8 mouse cellular contexts compared by ENCODE assay signal in the genomic region with DNA sequence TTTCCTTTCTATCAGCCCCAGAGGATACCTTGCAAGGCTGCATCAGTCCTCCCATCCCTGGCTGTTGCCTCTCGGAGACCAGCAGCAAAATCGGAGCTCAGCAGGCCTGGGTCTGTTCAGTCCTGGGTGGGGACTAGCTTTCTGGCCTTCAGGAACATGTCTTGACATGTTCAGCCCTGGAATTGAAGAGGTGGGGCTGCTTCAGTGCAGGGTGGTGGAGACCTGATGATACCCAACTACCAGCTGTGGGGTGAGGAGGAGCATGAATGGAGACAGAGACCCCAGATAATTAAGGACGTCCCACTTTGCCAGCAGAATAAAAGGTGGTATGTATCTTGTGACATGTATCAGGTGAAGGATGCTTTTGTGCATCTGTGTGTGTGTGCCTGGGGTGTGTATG. TPM values are rescaled to one million over a fixed set of nuclear protein-coding genes. Genes with fewer than 3 reads are reported as not detected.
A peak's percentile ranks its signal among the peaks of the same experiment; 100 is the strongest.
DNase-seq lines count a peak whose midpoint lies in the region; ATAC-seq lines count a peak whose summit lies in the region.

TSS of gene Cdkn1a (plus strand) at position 201 of the 400 bp plus-strand sequence.

- H3K9ac ChIP-seq in forebrain, embryonic 16.5 days (replicated peaks; ENCODE audit: low read depth, low read length): no peak within 1 kb of the TSS
- no peak within 1 kb of the TSS for H3K9ac ChIP-seq in hindbrain, embryonic 12.5 days
- no peak within 1 kb of the TSS for H3K9ac ChIP-seq in midbrain, embryonic 11.5 days (ENCODE audit: low read length)

- no peak for ATAC-seq in forebrain, embryonic 16.5 days
- ATAC-seq in hindbrain, embryonic 12.5 days (ENCODE audit: low FRiP score): no peak
- ATAC-seq in midbrain, embryonic 11.5 days (ENCODE audit: low FRiP score): no peak
- no peak for ATAC-seq in cerebellum, adult (ENCODE audit: insufficient number of reproducible peaks, low FRiP score, low TSS enrichment)
- no peak for ATAC-seq in erythroblast, adult 5-6 weeks (replicated peaks; ENCODE audit: low FRiP score, poor library complexity, severe bottlenecking)

- no peak within 1 kb of the TSS for H3K27ac ChIP-seq in forebrain, embryonic 16.5 days (ENCODE audit: low read length)
- H3K27ac ChIP-seq in hindbrain, embryonic 12.5 days: no peak within 1 kb of the TSS
- no peak within 1 kb of the TSS for H3K27ac ChIP-seq in midbrain, embryonic 11.5 days (ENCODE audit: low read depth, low read length)

- 74% methylated on average over 3 of the region's 3 CpGs for WGBS in forebrain, embryonic 16.5 days
- WGBS in hindbrain, embryonic 12.5 days: 76% methylated on average over 3 of the region's 3 CpGs
- WGBS in midbrain, embryonic 11.5 days: 83% methylated on average over 3 of the region's 3 CpGs

- H3K36me3 ChIP-seq in forebrain, embryonic 16.5 days (ENCODE audit: control insufficient read depth, insufficient read depth): no peaks in the 10 kb centered on the region
- no peaks in the 10 kb centered on the region for H3K36me3 ChIP-seq in hindbrain, embryonic 12.5 days
- H3K36me3 ChIP-seq in midbrain, embryonic 11.5 days (ENCODE audit: control insufficient read depth, insufficient read depth, low read length): no peaks in the 10 kb centered on the region

- H3K4me1 ChIP-seq in forebrain, embryonic 16.5 days (replicated peaks; ENCODE audit: control insufficient read depth, insufficient read depth, low read length): peaks cover 23% of the 10 kb centered on the region
- H3K4me1 ChIP-seq in hindbrain, embryonic 12.5 days: peaks cover 19% of the 10 kb centered on the region
- peaks cover 15% of the 10 kb centered on the region for H3K4me1 ChIP-seq in midbrain, embryonic 11.5 days (ENCODE audit: control insufficient read depth, insufficient read depth, low read length)

- no peak within 1 kb of the TSS for H3K4me2 ChIP-seq in forebrain, embryonic 16.5 days (ENCODE audit: low read length)
- H3K4me2 ChIP-seq in hindbrain, embryonic 12.5 days (replicated peaks): no peak within 1 kb of the TSS
- no peak within 1 kb of the TSS for H3K4me2 ChIP-seq in midbrain, embryonic 11.5 days

- H3K27me3 ChIP-seq in forebrain, embryonic 16.5 days (replicated peaks; ENCODE audit: control insufficient read depth, insufficient read depth, low read length): peaks cover 5% of the 10 kb centered on the region; the same call in 1 of the 2 replicates
- H3K27me3 ChIP-seq in hindbrain, embryonic 12.5 days: peaks cover 33% of the 10 kb centered on the region
- peaks cover 25% of the 10 kb centered on the region for H3K27me3 ChIP-seq in midbrain, embryonic 11.5 days (ENCODE audit: control insufficient read depth, insufficient read depth, low read length)

- no peak for DNase-seq in layer of hippocampus, postnatal 14 days (ENCODE audit: low spot score in 2 of 2)
- no peak for DNase-seq in layer of hippocampus, adult 8-10 months (ENCODE audit: low spot score in 2 of 2)
- peak; percentile 65 for DNase-seq in R1 (ENCODE audit: low read depth, low spot score)
- peak; percentile 69 for DNase-seq in midbrain, embryonic 11.5 days (ENCODE audit: low spot score, missing footprints)

- H3K4me3 ChIP-seq in forebrain, embryonic 16.5 days (replicated peaks; ENCODE audit: low read length): no peak within 1 kb of the TSS
- H3K4me3 ChIP-seq in hindbrain, embryonic 12.5 days: no peak within 1 kb of the TSS
- H3K4me3 ChIP-seq in midbrain, embryonic 11.5 days (ENCODE audit: low read depth, low read length): no peak within 1 kb of the TSS

- H3K9me3 ChIP-seq in forebrain, embryonic 16.5 days (ENCODE audit: control insufficient read depth, low read length): no peaks in the 10 kb centered on the region
- no peaks in the 10 kb centered on the region for H3K9me3 ChIP-seq in hindbrain, embryonic 12.5 days (replicated peaks)
- H3K9me3 ChIP-seq in midbrain, embryonic 11.5 days (ENCODE audit: control insufficient read depth, low read length): no peaks in the 10 kb centered on the region

RNA-seq across cellular contexts. Expression of gene Cdkn1a, which starts in this region (rescaled TPM):
- 10 to 100 TPM; 24.9 to 26.0 TPM for total RNA-seq in layer of hippocampus, postnatal 14 days (2021)
- 10 to 100 TPM in 1 of 4 experiments, 1 to 10 TPM in 3; 7.0 to 12.5 (median 8.8) TPM for total RNA-seq in layer of hippocampus, adult 8-10 months (2022)
- 37.9 and 52.0 TPM in 2 replicates for polyA plus RNA-seq in forebrain, embryonic 16.5 days (2015; fragmentation: Nextera tagmentation; extraction: Ambion mirVana)
- polyA plus RNA-seq in hindbrain, embryonic 12.5 days (2016; fragmentation: Nextera tagmentation; extraction: Ambion mirVana): 39.0 and 43.6 TPM in 2 replicates
- polyA plus RNA-seq in midbrain, embryonic 11.5 days (2014; fragmentation: Nextera tagmentation; extraction: Ambion mirVana): 16.1 and 17.4 TPM in 2 replicates
- total RNA-seq in erythroblast, adult 5-6 weeks (2015; ENCODE audit: low replicate concordance): 0.63 and 4.6 TPM in 2 replicates
- total RNA-seq in erythroblast, adult 5-6 weeks (2017; ENCODE audit: low replicate concordance): 0.34 and 0.42 TPM in 2 replicates

Comparison
In these comparisons a context has a peak if more than half of its experiments do, and no peak if none do; other contexts are left out.
1. DNase-seq: peak in R1 (single experiment) and midbrain, embryonic 11.5 days (single experiment); none in layer of hippocampus, postnatal 14 days (0 of 2) and layer of hippocampus, adult 8-10 months (0 of 2).